Mouse (Mus musculus) limb, embryonic 14.5 days (tissue): ENCODE measurements at regions not wholly inside any gene's neighbourhood (a gene's known extent, or its start where the extent isn't known, plus 50 kb on each side); places are given as distances from the start of the nearest gene placed in this dataset.
"Not testable (repeated sequence)": the region's sequence is repeated elsewhere in the genome, so short reads cannot be mapped to it uniquely, and the experiment has no call there.

ENCODE experiments used
- ATAC-seq: fragments of 200-750 bp; cut with Nextera tagmentation; 2 replicates; pipeline ENCODE4 v1.8.0; 2017; ENCODE audit warnings: low read depth, moderate number of reproducible peaks, moderate TSS enrichment; ENCODE audit not compliant: low FRiP score
- DNase-seq: peaks from one replicate; pipeline ENCODE4 v3.0.0-alpha.2; 2015; ENCODE audit warnings: low spot score
- H3K27ac ChIP-seq: fragments of 300-500 bp; sonication (generic); replicated peaks from 2 replicates; pipeline ENCODE4 v1.5.1; 2014; ENCODE audit warnings: low read depth, mild to moderate bottlenecking, low read length, moderate library complexity, mixed read lengths
- H3K27me3 ChIP-seq: fragments of 300-500 bp; sonication (generic); 2 replicates; pipeline ENCODE4 v1.6.1; 2014; ENCODE audit warnings: low read length, mixed read lengths; ENCODE audit not compliant: control insufficient read depth, insufficient read depth
- H3K36me3 ChIP-seq: fragments of 300-500 bp; sonication (generic); 2 replicates; pipeline ENCODE4 v1.6.1; 2014; ENCODE audit warnings: mild to moderate bottlenecking, low read length, moderate library complexity, mixed read lengths; ENCODE audit not compliant: control insufficient read depth, insufficient read depth
- H3K4me1 ChIP-seq: fragments of 300-500 bp; sonication (generic); 2 replicates; pipeline ENCODE4 v1.6.1; 2014; ENCODE audit warnings: antibody characterized with exemption, low read length, mixed read lengths; ENCODE audit not compliant: control insufficient read depth, insufficient read depth
- H3K4me2 ChIP-seq: fragments of 300-500 bp; sonication (generic); replicated peaks from 2 replicates; pipeline ENCODE4 v1.6.1; 2014; ENCODE audit warnings: low read depth, mild to moderate bottlenecking, low read length, moderate library complexity; ENCODE audit not compliant: severe bottlenecking
- H3K4me3 ChIP-seq: fragments of 300-500 bp; sonication (generic); replicated peaks from 2 replicates; pipeline ENCODE4 v1.5.1; 2014; ENCODE audit warnings: low read length
- H3K9ac ChIP-seq: fragments of 300-500 bp; sonication (generic); 2 replicates; pipeline ENCODE4 v1.6.1; 2014; ENCODE audit warnings: mild to moderate bottlenecking, low read depth, low read length, moderate library complexity; ENCODE audit not compliant: severe bottlenecking
- H3K9me3 ChIP-seq: fragments of 300-500 bp; sonication (generic); 2 replicates; pipeline ENCODE4 v1.6.1; 2016; ENCODE audit warnings: low read length; ENCODE audit not compliant: control insufficient read depth
- POLR2A ChIP-seq: fragments of 200-500 bp; IDR thresholded peaks from 2 replicates; pipeline ENCODE4 v1.8.0; 2012; ENCODE audit warnings: inconsistent platforms, mild to moderate bottlenecking, moderate library complexity, borderline replicate concordance; ENCODE audit not compliant: insufficient read depth, insufficient read length; ENCODE audit errors: extremely low read depth
- WGBS: fragments of 180-500 bp; shearing (Covaris S2); extraction: QIAGEN DNeasy Blood & Tissue Kit; methylation state at CpG from one replicate; pipeline ENCODE4 v1.1.7; 2014; 5-methylcytosine and 5-hydroxymethylcytosine counted together

DNA sequence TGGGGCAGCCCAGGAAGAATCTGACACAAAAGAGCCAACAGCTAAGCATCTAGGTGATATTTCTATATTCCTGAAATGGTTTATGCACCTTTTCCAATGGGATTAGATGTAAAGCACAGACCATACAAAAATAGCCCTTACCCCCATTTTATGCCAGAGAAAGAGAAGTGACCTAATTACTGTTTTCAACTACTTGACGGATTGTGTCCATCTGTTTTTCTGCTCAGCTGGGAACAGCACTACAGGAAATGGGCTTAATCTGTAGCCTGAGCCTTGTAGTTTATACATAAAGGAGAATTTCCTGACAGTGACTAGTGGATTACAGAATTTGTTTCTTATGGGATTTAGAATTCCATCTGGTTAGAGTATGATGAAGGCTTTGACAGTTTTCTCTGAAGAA lies 371.0 kb upstream of the Slc39a10 start:
- TF ChIP-seq POLR2A, result no peak
- 15% methylated on average over 1 of the region's 1 CpGs for WGBS
- Histone ChIP-seq H3K4me2 (no peak overlapping the region), H3K9me3 (no peaks in the 10 kb centered on the region), H3K4me3 (no peak overlapping the region), H3K4me1 (no peaks in the 10 kb centered on the region), H3K27me3 (no peaks in the 10 kb centered on the region), H3K36me3 (no peaks in the 10 kb centered on the region), H3K9ac (no peak overlapping the region), H3K27ac (no peak overlapping the region)
- ATAC-seq (no peak), DNase-seq (no peak)

DNA sequence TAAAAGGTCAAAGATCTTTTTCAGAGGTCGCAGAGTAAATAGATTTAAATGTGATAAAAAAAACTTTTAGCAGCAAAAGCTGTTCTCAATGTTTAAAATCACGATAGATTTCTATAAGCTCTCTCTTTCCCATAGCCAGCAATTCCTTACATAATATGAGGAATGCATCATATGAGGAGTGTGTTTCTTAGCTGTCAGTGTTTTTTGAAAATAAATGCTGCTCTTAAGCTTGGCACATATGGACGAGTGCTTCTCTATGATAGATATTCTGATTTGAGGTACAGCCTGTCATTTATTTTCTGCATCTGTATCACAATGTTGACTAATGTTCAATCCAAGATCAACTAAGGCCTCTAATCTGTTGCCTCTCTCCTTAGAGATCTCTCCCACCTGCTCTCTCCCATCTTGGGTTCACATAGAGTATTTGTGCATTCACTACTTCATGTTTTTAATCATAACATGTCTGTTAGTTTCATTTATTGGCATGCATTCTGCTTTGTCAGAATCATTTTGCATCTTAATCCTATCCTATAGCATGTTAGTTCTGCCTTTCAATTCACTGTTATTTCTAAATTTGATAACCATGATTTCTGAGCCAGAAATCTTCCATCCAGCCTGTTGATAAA lies 369.0 kb upstream of the Slc39a10 start:
- 81% methylated on average over 3 of the region's 3 CpGs for WGBS
- no peak for TF ChIP-seq POLR2A
- Histone ChIP-seq H3K27me3 (no peaks in the 10 kb centered on the region), H3K4me2 (no peak overlapping the region), H3K9ac (no peak overlapping the region), H3K9me3 (no peaks in the 10 kb centered on the region), H3K4me1 (no peaks in the 10 kb centered on the region), H3K27ac (no peak overlapping the region), H3K36me3 (no peaks in the 10 kb centered on the region), H3K4me3 (no peak overlapping the region)
- no peak for ATAC-seq
- DNase-seq, result no peak

DNA sequence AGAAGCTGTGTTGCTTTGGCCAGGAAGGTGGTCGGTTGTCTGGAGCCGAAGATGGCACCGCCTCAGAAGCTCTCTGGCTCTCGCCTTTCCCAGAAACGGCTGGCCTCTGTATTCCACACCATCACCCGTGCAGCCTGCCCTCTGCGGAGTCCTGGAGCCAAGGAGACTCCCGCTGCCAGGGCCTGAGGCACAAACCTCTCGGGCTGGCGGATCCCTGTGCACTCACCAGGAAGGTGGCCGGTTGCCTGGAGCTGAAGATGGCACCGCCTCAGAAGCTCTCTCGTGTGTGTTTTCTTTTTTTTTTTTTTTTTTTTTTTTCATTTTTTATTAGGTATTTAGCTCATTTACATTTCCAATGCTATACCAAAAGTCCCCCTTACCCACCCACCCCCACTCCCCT lies 358.1 kb upstream of the Slc39a10 start:
- H3K4me1 ChIP-seq, H3K4me2 ChIP-seq, H3K36me3 ChIP-seq, ATAC-seq, H3K9ac ChIP-seq, DNase-seq, H3K4me3 ChIP-seq, H3K27me3 ChIP-seq, H3K9me3 ChIP-seq, H3K27ac ChIP-seq: not testable (repeated sequence)
- WGBS, result 85% methylated on average over 7 of the region's 13 CpGs

GRCm38 (mm10) chr1:47217088-47217487 lies 324.4 kb upstream of the Slc39a10 start:
- H3K4me3 ChIP-seq, result no peak overlapping the region
- no peaks in the 10 kb centered on the region for H3K9me3 ChIP-seq
- WGBS, result 74% methylated on average over 2 of the region's 2 CpGs
- DNase-seq, result no peak
- H3K27ac ChIP-seq, result no peak overlapping the region
- ATAC-seq, result no peak
- no peak overlapping the region for H3K9ac ChIP-seq
- TF ChIP-seq POLR2A, result no peak
- no peaks in the 10 kb centered on the region for H3K27me3 ChIP-seq
- H3K4me2 ChIP-seq, result no peak overlapping the region
- no peaks in the 10 kb centered on the region for H3K4me1 ChIP-seq
- H3K36me3 ChIP-seq, result no peaks in the 10 kb centered on the region

- H3K27me3 ChIP-seq, result no peaks in the 10 kb centered on the region
- no peaks in the 10 kb centered on the region for H3K9me3 ChIP-seq
- no peak overlapping the region for H3K4me3 ChIP-seq
- no peak for ATAC-seq
- WGBS, result 68% methylated on average over 2 of the region's 2 CpGs
- no peaks in the 10 kb centered on the region for H3K4me1 ChIP-seq
- TF ChIP-seq POLR2A, result no peak
- no peaks in the 10 kb centered on the region for H3K36me3 ChIP-seq
- H3K9ac ChIP-seq, result no peak overlapping the region
- H3K27ac ChIP-seq, result no peak overlapping the region
- DNase-seq, result no peak
- H3K4me2 ChIP-seq, result no peak overlapping the region
Measured at GRCm38 (mm10) chr1:47216419-47217002, 323.9 kb upstream of the Slc39a10 start.

DNA sequence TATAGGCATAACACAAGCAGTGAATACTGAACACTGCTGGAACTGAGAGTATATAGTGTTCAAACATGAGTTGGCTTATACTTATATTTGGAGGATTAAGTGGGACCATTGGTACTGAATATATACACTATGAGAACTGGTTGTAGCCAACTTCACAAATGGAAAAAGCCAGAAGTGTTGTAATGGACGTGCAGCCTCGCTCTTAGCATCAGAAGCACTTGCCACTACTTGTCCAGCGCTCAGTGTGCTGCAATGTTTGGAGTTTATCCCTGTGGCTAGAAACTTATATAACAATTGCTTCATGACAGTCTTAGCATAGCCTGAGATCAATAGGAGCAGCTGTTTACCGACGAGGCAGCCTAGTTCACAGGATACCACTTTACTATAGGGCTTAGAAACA lies 320.8 kb upstream of the Slc39a10 start:
- Histone ChIP-seq H3K9me3 (no peaks in the 10 kb centered on the region), H3K4me2 (no peak overlapping the region), H3K36me3 (no peaks in the 10 kb centered on the region), H3K4me3 (no peak overlapping the region), H3K27me3 (no peaks in the 10 kb centered on the region), H3K4me1 (no peaks in the 10 kb centered on the region), H3K27ac (no peak overlapping the region), H3K9ac (no peak overlapping the region)
- no peak for TF ChIP-seq POLR2A
- DNase-seq (no peak), ATAC-seq (no peak)
- 77% methylated on average over 5 of the region's 5 CpGs for WGBS
